Mouse (Mus musculus) right cerebral cortex, postnatal 25 days (tissue): ENCODE measurements around the gene Lypd4.
"Not testable (repeated sequence)": the region's sequence is repeated elsewhere in the genome, so short reads cannot be mapped to it uniquely, and the experiment has no call there.

Experiments used
- DNase-seq: peaks from one replicate; pipeline ENCODE4 v3.0.0; 2022

The Lypd4 gene

GRCm38 (mm10) chr7:24887096-24887495 lies 17.4 kb upstream of the Lypd4 start:
- no peak for DNase-seq

GRCm38 (mm10) chr7:24886308-24886633 lies 16.5 kb upstream of the Lypd4 start:
- DNase-seq: no peak

- DNase-seq: no peak
These were observed 15.9 kb upstream of the Lypd4 start for GRCm38 (mm10) chr7:24885468-24886307.

GRCm38 (mm10) chr7:24884693-24885291 lies 15.1 kb upstream of the Lypd4 start:
- no peak for DNase-seq

GRCm38 (mm10) chr7:24883896-24884692 lies 14.4 kb upstream of the Lypd4 start, which contains the start of gene Rps19:
Gene Rps19 (plus strand): TSS chr7:24884371.
- DNase-seq: peak; percentile 95

GRCm38 (mm10) chr7:24882416-24883199 lies 12.9 kb upstream of the Lypd4 start:
- DNase-seq: no peak

- no peak for DNase-seq
These were observed 9.9 kb upstream of the Lypd4 start for GRCm38 (mm10) chr7:24879620-24880019.

GRCm38 (mm10) chr7:24877588-24877987 lies 7.8 kb upstream of the Lypd4 start:
- DNase-seq: no peak

GRCm38 (mm10) chr7:24869080-24869479 lies 661 bp downstream of the Lypd4 start:
- no peak for DNase-seq

- no peak for DNase-seq
These were observed 5.6 kb downstream of the Lypd4 start for GRCm38 (mm10) chr7:24864156-24864555.

- DNase-seq: no peak
These were observed 6.9 kb downstream of the Lypd4 start for GRCm38 (mm10) chr7:24862853-24863252.

GRCm38 (mm10) chr7:24861913-24862312 lies 7.8 kb downstream of the Lypd4 start, which contains the start of gene Gm9844:
Gene Gm9844 (plus strand): TSS chr7:24862213.
- no peak for DNase-seq

GRCm38 (mm10) chr7:24859234-24859633 lies 10.5 kb downstream of the Lypd4 start:
- no peak for DNase-seq

GRCm38 (mm10) chr7:24856460-24857120 lies 13.2 kb downstream of the Lypd4 start:
- no peak for DNase-seq

GRCm38 (mm10) chr7:24853695-24854094 lies 16.0 kb downstream of the Lypd4 start:
- DNase-seq: no peak

GRCm38 (mm10) chr7:24853233-24853563 lies 16.5 kb downstream of the Lypd4 start:
- no peak for DNase-seq

GRCm38 (mm10) chr7:24852557-24853232 lies 17.0 kb downstream of the Lypd4 start:
- DNase-seq: no peak

GRCm38 (mm10) chr7:24851596-24852325 lies 18.0 kb downstream of the Lypd4 start:
- no peak for DNase-seq

GRCm38 (mm10) chr7:24850899-24851303 lies 18.8 kb downstream of the Lypd4 start:
- no peak for DNase-seq

GRCm38 (mm10) chr7:24850162-24850561 lies 19.6 kb downstream of the Lypd4 start:
- peak; percentile 49 for DNase-seq

GRCm38 (mm10) chr7:24846576-24846975 lies 23.2 kb downstream of the Lypd4 start:
- DNase-seq: not testable (repeated sequence)
